Mouse (Mus musculus) intestine, postnatal 0 days (tissue): ENCODE measurements around the gene Sez6l. TPM values are rescaled to one million over a fixed set of nuclear protein-coding genes. Genes with fewer than 3 reads are reported as not detected.

Source experiments
- ATAC-seq: fragments of 200-750 bp; cut with Nextera tagmentation; 2 replicates; pipeline ENCODE4 v1.8.0; 2017; ENCODE audit warnings: mild to moderate bottlenecking, moderate TSS enrichment, moderate library complexity
- H3K27ac ChIP-seq: fragments of 300-500 bp; sonication (generic); 2 replicates; pipeline ENCODE4 v1.5.1; 2014; ENCODE audit warnings: mild to moderate bottlenecking, low read depth, low read length, moderate library complexity
- H3K27me3 ChIP-seq: fragments of 300-500 bp; sonication (generic); replicated peaks from 2 replicates; pipeline ENCODE4 v1.6.1; 2014; ENCODE audit warnings: low read length, mixed read lengths; ENCODE audit not compliant: control insufficient read depth, insufficient read depth
- H3K36me3 ChIP-seq: fragments of 300-500 bp; sonication (generic); 2 replicates; pipeline ENCODE4 v1.6.1; 2014; ENCODE audit warnings: mild to moderate bottlenecking, moderate library complexity; ENCODE audit not compliant: control insufficient read depth, insufficient read depth
- H3K4me1 ChIP-seq: fragments of 300-500 bp; sonication (generic); replicated peaks from 2 replicates; pipeline ENCODE4 v1.6.1; 2014; ENCODE audit warnings: antibody characterized with exemption, low read length, mixed read lengths; ENCODE audit not compliant: control insufficient read depth, insufficient read depth
- H3K4me2 ChIP-seq: fragments of 300-500 bp; sonication (generic); replicated peaks from 2 replicates; pipeline ENCODE4 v1.6.1; 2014; ENCODE audit warnings: low read depth, mild to moderate bottlenecking, moderate library complexity
- H3K4me3 ChIP-seq: fragments of 300-500 bp; sonication (generic); 2 replicates; pipeline ENCODE4 v1.5.1; 2014; ENCODE audit warnings: low read depth, low read length
- H3K9ac ChIP-seq: fragments of 300-500 bp; sonication (generic); 2 replicates; pipeline ENCODE4 v1.6.1; 2014; ENCODE audit warnings: mild to moderate bottlenecking, low read depth, low read length
- H3K9me3 ChIP-seq: fragments of 300-500 bp; sonication (generic); 2 replicates; pipeline ENCODE4 v1.6.1; 2016; ENCODE audit warnings: mixed run types; ENCODE audit not compliant: control insufficient read depth
- CTCF ChIP-seq: sonication (generic); IDR thresholded peaks from 2 replicates; pipeline ENCODE4 v1.5.1; 2016; ENCODE audit warnings: low read depth, mild to moderate bottlenecking, control low read depth, antibody characterized with exemption, moderate library complexity
- WGBS: fragments of 180-500 bp; shearing (Covaris S2); extraction: QIAGEN DNeasy Blood & Tissue Kit; methylation state at CpG from one replicate; pipeline ENCODE4 v1.1.7; 2014; 5-methylcytosine and 5-hydroxymethylcytosine counted together
- polyA plus RNA-seq: library from polyadenylated mRNA; unstranded; fragments of >200 nt; fragmentation: Nextera tagmentation; extraction: Ambion mirVana; gene quantifications from 2 replicates; pipeline ENCODE4 v1.2.1, GENCODE M21; 2015

Gene Sez6l
- polyA plus RNA-seq, 1 experiment from 2014 or later = 0.63 TPM

DNA sequence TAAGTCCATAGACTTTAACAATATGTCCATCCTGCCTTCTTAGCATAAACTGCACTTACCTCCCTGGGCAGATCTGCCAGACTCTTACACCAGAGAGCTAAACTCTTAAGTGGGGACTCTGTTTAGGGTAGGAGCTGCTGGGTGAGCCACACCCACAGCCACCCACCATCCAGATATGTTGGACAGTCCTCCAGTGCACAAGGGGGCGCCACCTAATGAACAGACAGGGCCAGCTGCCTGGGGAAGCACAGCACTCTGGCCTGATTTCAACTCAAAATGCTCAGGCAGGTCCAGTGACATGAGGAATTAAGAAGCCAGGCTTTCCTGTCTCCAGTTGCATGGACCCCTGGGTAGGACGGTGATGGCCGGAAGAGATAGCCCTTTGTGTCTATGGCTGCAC is 60.5 kb downstream of the Sez6l start:
- WGBS = 93% methylated on average over 3 of the region's 3 CpGs
- Histone ChIP-seq H3K27ac (no peak overlapping the region), H3K9ac (no peak overlapping the region), H3K4me3 (no peak overlapping the region), H3K27me3 (no peaks in the 10 kb centered on the region; the same call in 1 of the 2 replicates), H3K9me3 (no peaks in the 10 kb centered on the region), H3K36me3 (no peaks in the 10 kb centered on the region), H3K4me1 (no peaks in the 10 kb centered on the region; the same call in 1 of the 2 replicates), H3K4me2 (no peak overlapping the region)
- peak; percentile 43 for TF ChIP-seq CTCF
- ATAC-seq = no peak

DNA sequence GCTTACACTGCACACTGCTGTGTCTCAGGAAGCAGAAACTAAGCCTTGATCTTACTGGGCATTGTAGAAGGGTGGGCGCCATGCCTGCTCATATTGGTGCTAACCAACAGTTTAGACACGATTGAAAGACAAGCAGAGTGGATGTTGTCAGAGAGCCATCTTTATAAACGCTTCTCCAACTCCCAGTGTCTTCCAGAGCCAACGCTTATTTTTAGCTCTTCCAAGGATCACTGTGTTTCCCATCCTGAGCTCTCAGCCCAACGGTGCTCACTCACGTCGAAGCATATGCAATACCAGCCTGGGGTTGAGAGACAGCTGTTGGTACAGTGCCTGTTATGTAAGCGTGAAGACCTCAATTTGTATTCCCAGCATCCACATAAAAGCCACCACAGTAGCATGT is 66.6 kb downstream of the Sez6l start:
- Histone ChIP-seq H3K9ac (no peak overlapping the region), H3K4me2 (no peak overlapping the region), H3K4me3 (no peak overlapping the region), H3K36me3 (no peaks in the 10 kb centered on the region), H3K9me3 (no peaks in the 10 kb centered on the region), H3K27ac (no peak overlapping the region), H3K27me3 (no peaks in the 10 kb centered on the region), H3K4me1 (no peaks in the 10 kb centered on the region)
- no peak for ATAC-seq
- WGBS = 79% methylated on average over 8 of the region's 8 CpGs
- no peak for TF ChIP-seq CTCF

GRCm38 (mm10) chr5:112509916-112510315 is 67.1 kb downstream of the Sez6l start:
- ATAC-seq = no peak
- Histone ChIP-seq H3K36me3 (no peaks in the 10 kb centered on the region), H3K27ac (no peak overlapping the region), H3K9me3 (no peaks in the 10 kb centered on the region), H3K4me2 (no peak overlapping the region), H3K27me3 (no peaks in the 10 kb centered on the region), H3K9ac (no peak overlapping the region), H3K4me1 (no peaks in the 10 kb centered on the region), H3K4me3 (no peak overlapping the region)
- 73% methylated on average over 5 of the region's 5 CpGs for WGBS
- no peak for TF ChIP-seq CTCF

DNA sequence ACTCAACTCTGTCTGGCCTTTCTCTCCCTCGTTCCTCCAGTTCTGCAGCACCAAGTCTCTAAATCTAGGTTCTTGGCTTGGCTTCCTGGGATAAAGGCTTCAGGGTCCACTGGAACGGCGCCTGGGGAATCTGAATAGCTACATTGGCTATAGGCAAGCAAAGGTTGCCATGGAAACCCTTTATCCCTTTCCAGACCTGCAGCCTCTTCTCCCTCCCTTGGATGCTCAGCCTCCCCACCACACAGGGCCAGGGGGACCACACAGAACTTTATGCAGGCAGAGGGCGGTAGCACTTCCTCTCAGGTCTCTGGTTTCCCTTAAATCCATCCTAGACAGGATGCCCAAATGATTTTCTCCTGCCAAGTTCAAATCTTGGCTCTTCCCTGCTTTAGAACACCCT is 71.4 kb downstream of the Sez6l start:
- no peaks in the 10 kb centered on the region for H3K27me3 ChIP-seq
- H3K9me3 ChIP-seq = no peaks in the 10 kb centered on the region
- H3K27ac ChIP-seq = no peak overlapping the region
- H3K36me3 ChIP-seq = no peaks in the 10 kb centered on the region
- no peak overlapping the region for H3K9ac ChIP-seq
- no peak overlapping the region for H3K4me2 ChIP-seq
- 0 out of 2 replicates have a peak, but pooled peaks cover 4% of the 10 kb centered on the region for H3K4me1 ChIP-seq
- H3K4me3 ChIP-seq = no peak overlapping the region
- no peak for ATAC-seq
- 80% methylated on average over 4 of the region's 4 CpGs for WGBS
- TF ChIP-seq CTCF = no peak

GRCm38 (mm10) chr5:112501384-112501783 is 75.6 kb downstream of the Sez6l start:
- no peak overlapping the region for H3K9ac ChIP-seq
- H3K4me1 ChIP-seq = 0 out of 2 replicates have a peak, but pooled peaks cover 4% of the 10 kb centered on the region
- no peak for ATAC-seq
- no peaks in the 10 kb centered on the region for H3K9me3 ChIP-seq
- no peak overlapping the region for H3K4me3 ChIP-seq
- no peak overlapping the region for H3K27ac ChIP-seq
- no peaks in the 10 kb centered on the region for H3K36me3 ChIP-seq
- WGBS = 82% methylated on average over 2 of the region's 2 CpGs
- H3K4me2 ChIP-seq = no peak overlapping the region
- no peaks in the 10 kb centered on the region for H3K27me3 ChIP-seq
- TF ChIP-seq CTCF = no peak

GRCm38 (mm10) chr5:112499918-112500682 is 76.9 kb downstream of the Sez6l start:
- WGBS = 32% methylated on average over 8 of the region's 8 CpGs
- Histone ChIP-seq H3K27ac (peak overlapping the region; percentile 82), H3K4me2 (peak overlapping the region; percentile 10; the same call in 1 of the 2 replicates), H3K9ac (no peak overlapping the region), H3K36me3 (no peaks in the 10 kb centered on the region), H3K27me3 (no peaks in the 10 kb centered on the region), H3K4me1 (0 out of 2 replicates have a peak, but pooled peaks cover 4% of the 10 kb centered on the region), H3K9me3 (no peaks in the 10 kb centered on the region), H3K4me3 (no peak overlapping the region)
- TF ChIP-seq CTCF = peak; percentile 28; the same call in 1 of the 2 replicates
- ATAC-seq = peak; percentile 61
